Mouse (Mus musculus) urinary bladder, postnatal 25 days (tissue): Measurements from ENCODE around the gene Gm14459.
"Not testable (repeated sequence)": the region's sequence is repeated elsewhere in the genome, so short reads cannot be mapped to it uniquely, and the experiment has no call there.

Experiments used
- DNase-seq: peaks from one replicate; pipeline ENCODE4 v3.0.0; 2022; ENCODE audit warnings: low spot score

Gm14459 gene

DNA sequence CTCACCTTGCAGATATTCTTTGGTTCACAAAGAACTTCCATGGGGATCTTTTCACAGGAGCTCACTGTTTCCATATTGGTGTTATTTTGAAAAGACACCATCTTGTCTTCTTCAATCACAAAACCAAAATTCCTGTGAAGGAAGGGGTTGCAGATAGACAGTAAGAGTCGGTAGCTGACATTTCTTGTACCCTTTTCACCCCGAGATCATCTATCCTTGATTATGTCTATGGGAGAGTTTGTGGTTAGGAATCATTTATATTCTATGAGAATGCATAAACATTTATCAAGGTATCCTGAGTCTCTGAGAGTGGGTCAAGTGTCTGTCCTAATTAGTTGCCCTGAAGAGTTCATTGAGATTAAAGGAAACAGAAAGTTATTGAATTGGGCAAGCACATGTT, at the start of gene Gm14459:
TSS of gene Gm14459 (minus strand) at position 101 of the 400 bp plus-strand sequence.
- DNase-seq: no peak

DNA sequence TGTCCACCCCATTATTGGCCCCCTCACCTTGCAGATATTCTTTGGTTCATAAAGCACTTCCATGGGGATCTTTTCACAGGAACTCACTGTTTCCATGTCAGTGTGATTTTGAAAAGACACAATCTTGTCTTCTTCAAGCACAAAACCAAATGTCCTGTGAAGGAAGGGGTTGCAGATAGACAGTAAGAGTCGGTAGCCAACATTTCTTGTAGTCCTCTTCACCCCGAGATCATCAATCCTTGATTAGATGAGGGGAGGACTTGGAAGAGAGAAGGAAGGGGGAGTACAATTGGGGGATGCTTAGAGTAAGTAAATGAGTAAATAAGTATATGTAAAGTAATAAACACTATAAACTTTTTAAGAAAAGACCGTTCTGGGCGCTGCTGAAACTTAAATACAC, 23.4 kb upstream of the Gm14459 start, which contains the start of gene Ssxb6:
TSS of gene Ssxb6 (minus strand) at position 101 of the 400 bp plus-strand sequence.
- not testable (repeated sequence) for DNase-seq
